Mouse (Mus musculus): ENCODE measurements around the gene Lhx5. TPM values are rescaled to one million over a fixed set of nuclear protein-coding genes. Genes with fewer than 3 reads are reported as not detected.
A peak's percentile ranks its signal among the peaks of the same experiment; 100 is the strongest.

Lhx5 gene
- total and polyA plus RNA-seq, 2 experiments from 2014 or later = 14.7 to 27.0 TPM

DNA sequence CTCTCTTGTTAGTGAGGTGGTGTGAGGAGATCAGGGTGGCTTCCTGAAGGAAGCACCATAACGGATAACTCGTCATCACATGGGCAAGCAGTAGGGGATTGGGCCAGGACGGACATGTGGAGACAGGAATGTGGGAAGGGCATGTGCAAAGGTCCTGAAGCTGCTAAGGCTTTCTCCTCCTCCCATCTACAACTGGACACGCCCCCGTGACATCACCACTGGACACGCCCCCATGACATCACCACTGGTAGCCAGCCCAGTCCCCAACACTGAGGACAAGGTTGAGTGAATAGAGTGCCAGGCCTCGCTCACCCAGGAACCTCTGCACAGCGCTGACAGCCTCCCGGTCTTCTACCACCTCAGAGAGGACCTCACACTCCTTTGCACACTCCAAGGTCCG is 27.6 kb downstream of the Lhx5 start:
- DNase-seq (ENCODE audit: low spot score) (no peak), ATAC-seq (ENCODE audit: low FRiP score) (no peak)
- WGBS = 76% methylated on average over 9 of the region's 10 CpGs
- no peaks in the 10 kb centered on the region for H3K4me1 ChIP-seq (ENCODE audit: insufficient read depth, low read length)
- no peaks in the 10 kb centered on the region; the same call in 1 of the 2 replicates for H3K27me3 ChIP-seq (ENCODE audit: insufficient read depth, low read length)
- H3K4me3 ChIP-seq (ENCODE audit: low read depth, low read length) = no peak overlapping the region
- no peak overlapping the region for H3K27ac ChIP-seq (ENCODE audit: low read depth, low read length)
- H3K9ac ChIP-seq (replicated peaks; ENCODE audit: low read length, poor library complexity, severe bottlenecking) = no peak overlapping the region
- no peaks in the 10 kb centered on the region for H3K36me3 ChIP-seq (ENCODE audit: insufficient read depth, low read length)
- no peak for TF ChIP-seq CTCF (IDR thresholded peaks at IDR 0.05)
- no peak overlapping the region for H3K4me2 ChIP-seq (ENCODE audit: low read depth, low read length, poor library complexity, severe bottlenecking)
- H3K9me3 ChIP-seq (ENCODE audit: low read length) = no peaks in the 10 kb centered on the region

GRCm38 (mm10) chr5:120461902-120462301 is 30.4 kb downstream of the Lhx5 start:
- H3K9me3 ChIP-seq (ENCODE audit: low read length) = no peaks in the 10 kb centered on the region
- no peak overlapping the region for H3K27ac ChIP-seq (ENCODE audit: low read depth, low read length)
- no peak overlapping the region for H3K9ac ChIP-seq (replicated peaks; ENCODE audit: low read length, poor library complexity, severe bottlenecking)
- no peak overlapping the region for H3K4me2 ChIP-seq (ENCODE audit: low read depth, low read length, poor library complexity, severe bottlenecking)
- no peaks in the 10 kb centered on the region for H3K36me3 ChIP-seq (ENCODE audit: insufficient read depth, low read length)
- no peak for DNase-seq (ENCODE audit: low spot score)
- H3K4me3 ChIP-seq (ENCODE audit: low read depth, low read length) = no peak overlapping the region
- TF ChIP-seq CTCF (IDR thresholded peaks at IDR 0.05) = no peak
- H3K4me1 ChIP-seq (ENCODE audit: insufficient read depth, low read length) = no peaks in the 10 kb centered on the region
- WGBS = 74% methylated on average over 15 of the region's 15 CpGs
- ATAC-seq (ENCODE audit: low FRiP score) = no peak
- H3K27me3 ChIP-seq (ENCODE audit: insufficient read depth, low read length) = no peaks in the 10 kb centered on the region

DNA sequence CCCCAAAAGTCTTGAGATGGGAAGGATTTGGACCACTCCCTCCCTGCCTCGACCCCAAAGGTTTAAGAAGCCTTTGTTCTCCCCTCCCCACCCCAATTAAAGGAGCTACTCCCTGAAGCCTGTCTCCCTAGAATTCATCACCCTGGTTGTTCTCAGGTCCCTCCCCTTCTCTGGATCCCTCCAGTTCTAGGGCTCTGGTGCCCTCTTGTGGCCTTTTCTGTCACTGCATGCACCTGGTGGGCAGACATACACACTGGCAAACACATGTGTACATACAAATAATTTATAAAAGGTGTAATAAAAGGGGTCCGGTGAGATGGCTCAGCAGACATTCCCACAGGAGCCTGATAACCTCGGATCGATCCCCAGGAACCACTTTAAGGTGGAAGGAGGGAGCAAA is 32.8 kb downstream of the Lhx5 start:
- no peak overlapping the region for H3K27ac ChIP-seq (ENCODE audit: low read depth, low read length)
- no peaks in the 10 kb centered on the region for H3K9me3 ChIP-seq (ENCODE audit: low read length)
- no peaks in the 10 kb centered on the region for H3K36me3 ChIP-seq (ENCODE audit: insufficient read depth, low read length)
- no peak overlapping the region for H3K4me2 ChIP-seq (ENCODE audit: low read depth, low read length, poor library complexity, severe bottlenecking)
- H3K4me3 ChIP-seq (ENCODE audit: low read depth, low read length) = no peak overlapping the region
- no peak overlapping the region for H3K9ac ChIP-seq (replicated peaks; ENCODE audit: low read length, poor library complexity, severe bottlenecking)
- DNase-seq (ENCODE audit: low spot score) = no peak
- H3K4me1 ChIP-seq (ENCODE audit: insufficient read depth, low read length) = no peaks in the 10 kb centered on the region
- H3K27me3 ChIP-seq (ENCODE audit: insufficient read depth, low read length) = no peaks in the 10 kb centered on the region
- 79% methylated on average over 4 of the region's 4 CpGs for WGBS
- TF ChIP-seq CTCF (IDR thresholded peaks at IDR 0.05) = peak; percentile 76
- ATAC-seq (ENCODE audit: low FRiP score) = no peak

DNA sequence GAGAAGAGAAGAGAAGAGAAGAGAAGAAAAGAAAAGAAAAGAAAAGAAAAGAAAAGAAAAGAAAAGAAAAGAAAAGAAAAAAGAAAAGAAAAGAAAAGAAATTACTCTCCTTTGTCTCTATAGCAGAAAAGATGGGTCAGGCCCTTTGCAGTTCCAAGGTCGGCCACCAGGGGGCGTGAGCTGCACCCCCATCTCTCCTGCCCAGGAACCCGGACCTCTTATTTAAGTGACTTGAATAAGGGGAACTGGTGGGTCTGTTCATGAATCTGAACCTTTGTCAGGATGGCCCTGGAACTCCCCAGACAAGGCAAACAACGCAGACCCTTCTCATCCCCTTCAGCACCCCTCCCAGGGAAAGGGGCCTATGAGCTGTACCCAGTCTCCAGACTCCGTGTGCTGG is 33.6 kb downstream of the Lhx5 start:
- H3K27ac ChIP-seq (ENCODE audit: low read depth, low read length) = no peak overlapping the region
- H3K4me1 ChIP-seq (ENCODE audit: insufficient read depth, low read length) = no peaks in the 10 kb centered on the region
- no peak for ATAC-seq (ENCODE audit: low FRiP score)
- TF ChIP-seq CTCF (IDR thresholded peaks at IDR 0.05) = peak; percentile 58
- WGBS = 45% methylated on average over 5 of the region's 5 CpGs
- H3K4me2 ChIP-seq (ENCODE audit: low read depth, low read length, poor library complexity, severe bottlenecking) = no peak overlapping the region
- no peaks in the 10 kb centered on the region for H3K9me3 ChIP-seq (ENCODE audit: low read length)
- H3K4me3 ChIP-seq (ENCODE audit: low read depth, low read length) = no peak overlapping the region
- no peak for DNase-seq (ENCODE audit: low spot score)
- no peaks in the 10 kb centered on the region for H3K36me3 ChIP-seq (ENCODE audit: insufficient read depth, low read length)
- no peaks in the 10 kb centered on the region for H3K27me3 ChIP-seq (ENCODE audit: insufficient read depth, low read length)
- no peak overlapping the region for H3K9ac ChIP-seq (replicated peaks; ENCODE audit: low read length, poor library complexity, severe bottlenecking)

DNA sequence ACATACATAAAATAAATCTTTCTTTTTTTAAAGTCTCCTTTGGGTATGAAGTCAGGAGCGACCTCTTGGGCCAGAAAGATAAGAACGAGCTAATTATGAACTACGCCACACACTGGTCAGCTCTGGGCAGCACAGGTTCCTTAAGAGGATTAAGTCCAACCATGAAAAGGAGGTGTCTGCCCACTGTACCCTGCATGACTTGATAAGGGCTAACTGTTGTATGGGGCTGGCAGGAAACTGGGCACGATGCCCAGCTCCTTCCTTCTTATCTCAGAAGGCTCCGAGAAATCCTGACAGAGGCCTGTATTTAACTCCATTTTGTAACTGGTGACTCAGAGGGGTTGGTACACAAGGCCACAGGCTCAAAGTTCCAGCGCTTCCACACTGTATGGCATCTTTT is 34.4 kb downstream of the Lhx5 start:
- Histone ChIP-seq H3K4me1 (ENCODE audit: insufficient read depth, low read length) (no peaks in the 10 kb centered on the region), H3K9me3 (ENCODE audit: low read length) (no peaks in the 10 kb centered on the region), H3K27ac (ENCODE audit: low read depth, low read length) (no peak overlapping the region), H3K36me3 (ENCODE audit: insufficient read depth, low read length) (no peaks in the 10 kb centered on the region), H3K4me3 (ENCODE audit: low read depth, low read length) (no peak overlapping the region), H3K27me3 (ENCODE audit: insufficient read depth, low read length) (no peaks in the 10 kb centered on the region), H3K4me2 (ENCODE audit: low read depth, low read length, poor library complexity, severe bottlenecking) (no peak overlapping the region), H3K9ac (replicated peaks; ENCODE audit: low read length, poor library complexity, severe bottlenecking) (no peak overlapping the region)
- no peak for DNase-seq (ENCODE audit: low spot score)
- 51% methylated on average over 6 of the region's 6 CpGs for WGBS
- TF ChIP-seq CTCF (IDR thresholded peaks at IDR 0.05) = 0 out of 2 replicates have a peak, but pooled peaks have one; percentile 13
- ATAC-seq (ENCODE audit: low FRiP score) = no peak

- peak overlapping the region; percentile 41 for H3K4me2 ChIP-seq (ENCODE audit: low read depth, low read length, poor library complexity, severe bottlenecking)
- peak; percentile 40 for TF ChIP-seq CTCF (IDR thresholded peaks at IDR 0.05)
- no peaks in the 10 kb centered on the region for H3K4me1 ChIP-seq (ENCODE audit: insufficient read depth, low read length)
- H3K27me3 ChIP-seq (ENCODE audit: insufficient read depth, low read length) = no peaks in the 10 kb centered on the region
- H3K4me3 ChIP-seq (ENCODE audit: low read depth, low read length) = peak overlapping the region; percentile 23; the same call in 1 of the 2 replicates
- no peak for ATAC-seq (ENCODE audit: low FRiP score)
- H3K9me3 ChIP-seq (ENCODE audit: low read length) = no peaks in the 10 kb centered on the region
- WGBS = 16% methylated on average over 4 of the region's 4 CpGs
- no peaks in the 10 kb centered on the region for H3K36me3 ChIP-seq (ENCODE audit: insufficient read depth, low read length)
- H3K27ac ChIP-seq (ENCODE audit: low read depth, low read length) = no peak overlapping the region
- no peak overlapping the region for H3K9ac ChIP-seq (replicated peaks; ENCODE audit: low read length, poor library complexity, severe bottlenecking)
- no peak for DNase-seq (ENCODE audit: low spot score)
Observed at GRCm38 (mm10) chr5:120467026-120467425, 35.5 kb downstream of the Lhx5 start.

All from midbrain, postnatal 0 days (tissue).